Mouse (Mus musculus): Measurements from ENCODE around the gene Tspan9.

Gene Tspan9

GRCm38 (mm10) chr6:127921996-127922395 lies 221.4 kb downstream of the Tspan9 start:
- DNase-seq (ENCODE audit: low spot score): no peak

GRCm38 (mm10) chr6:127920652-127921051 lies 222.7 kb downstream of the Tspan9 start:
- DNase-seq (ENCODE audit: low spot score): peak; percentile 88

- no peak for DNase-seq (ENCODE audit: low spot score)
Observed at GRCm38 (mm10) chr6:127919491-127919890, 223.9 kb downstream of the Tspan9 start.

GRCm38 (mm10) chr6:127917712-127918111 lies 225.7 kb downstream of the Tspan9 start:
- no peak for DNase-seq (ENCODE audit: low spot score)

- no peak for DNase-seq (ENCODE audit: low spot score)
Observed at GRCm38 (mm10) chr6:127916993-127917392, 226.4 kb downstream of the Tspan9 start.

GRCm38 (mm10) chr6:127912938-127913337 lies 230.5 kb downstream of the Tspan9 start:
- DNase-seq (ENCODE audit: low spot score): no peak

- DNase-seq (ENCODE audit: low spot score): no peak
Observed at GRCm38 (mm10) chr6:127911687-127912086, 231.7 kb downstream of the Tspan9 start.

All from urinary bladder, postnatal 14 days (tissue).